Mouse (Mus musculus) heart, embryonic 13.5 days (tissue): Measurements from ENCODE around the gene Eya3. TPM values are rescaled to one million over a fixed set of nuclear protein-coding genes. Genes with fewer than 3 reads are reported as not detected.
A peak's percentile ranks its signal among the peaks of the same experiment; 100 is the strongest.
"Not testable (repeated sequence)": the region's sequence is repeated elsewhere in the genome, so short reads cannot be mapped to it uniquely, and the experiment has no call there.

Experiments
- ATAC-seq: fragments of 200-750 bp; cut with Nextera tagmentation; 2 replicates; pipeline ENCODE4 v1.8.0; 2017; ENCODE audit warnings: moderate TSS enrichment; ENCODE audit not compliant: insufficient number of reproducible peaks, low FRiP score, low TSS enrichment; ENCODE audit errors: extremely low read depth
- H3K27ac ChIP-seq: fragments of 300-500 bp; sonication (generic); replicated peaks from 2 replicates; pipeline ENCODE4 v1.5.1; 2015; ENCODE audit warnings: moderate library complexity, mild to moderate bottlenecking, inconsistent platforms
- H3K27me3 ChIP-seq: fragments of 300-500 bp; sonication (generic); replicated peaks from 2 replicates; pipeline ENCODE4 v1.6.1; 2015; ENCODE audit warnings: mild to moderate bottlenecking, inconsistent platforms
- H3K36me3 ChIP-seq: fragments of 300-500 bp; sonication (generic); 2 replicates; pipeline ENCODE4 v1.6.1; 2015; ENCODE audit warnings: mild to moderate bottlenecking, inconsistent platforms
- H3K4me1 ChIP-seq: fragments of 300-500 bp; sonication (generic); 2 replicates; pipeline ENCODE4 v1.6.1; 2015; ENCODE audit warnings: inconsistent platforms
- H3K4me2 ChIP-seq: fragments of 300-500 bp; sonication (generic); 2 replicates; pipeline ENCODE4 v1.6.1; 2015; ENCODE audit warnings: inconsistent platforms, mild to moderate bottlenecking, moderate library complexity
- H3K4me3 ChIP-seq: fragments of 300-500 bp; sonication (generic); 2 replicates; pipeline ENCODE4 v1.5.1; 2015; ENCODE audit warnings: moderate library complexity, mild to moderate bottlenecking, inconsistent platforms
- H3K9ac ChIP-seq: fragments of 300-500 bp; sonication (generic); 2 replicates; pipeline ENCODE4 v1.6.1; 2015; ENCODE audit warnings: inconsistent platforms, mild to moderate bottlenecking, moderate library complexity
- H3K9me3 ChIP-seq: fragments of 300-500 bp; sonication (generic); 2 replicates; pipeline ENCODE4 v1.6.1; 2016; ENCODE audit warnings: inconsistent platforms
- WGBS: fragments of 180-500 bp; shearing (Covaris S2); methylation state at CpG from one replicate; pipeline ENCODE4 v1.1.7; 2015; ENCODE audit warnings: mixed read lengths; 5-methylcytosine and 5-hydroxymethylcytosine counted together
- polyA plus RNA-seq: library from polyadenylated mRNA; unstranded; fragments of >200 nt; fragmentation: Nextera tagmentation; extraction: Ambion mirVana; gene quantifications from 2 replicates; pipeline ENCODE4 v1.2.1, GENCODE M21; 2015

The Eya3 gene
- polyA plus RNA-seq, 1 experiment from 2014 or later = 17.7 TPM

DNA sequence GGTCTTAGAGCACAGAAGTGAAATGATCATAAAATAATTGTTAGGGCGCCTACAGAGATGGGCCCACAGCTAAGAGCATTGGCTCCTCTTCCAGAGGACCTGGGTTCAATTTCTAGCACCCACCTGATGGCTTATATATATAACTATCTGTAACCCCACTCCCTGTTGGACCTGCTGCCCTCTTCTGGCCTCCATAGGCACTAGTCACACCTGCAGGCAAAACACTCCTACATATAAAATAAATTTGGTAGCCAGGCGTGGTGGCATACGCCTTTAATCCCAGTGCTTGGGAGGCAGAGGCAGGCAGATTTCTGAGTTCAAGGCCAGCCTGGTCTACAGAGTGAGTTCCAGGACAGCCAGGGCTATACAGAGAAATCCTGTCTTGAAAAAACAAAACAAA lies 124.3 kb downstream of the Eya3 start:
- H3K27ac ChIP-seq, H3K27me3 ChIP-seq, H3K36me3 ChIP-seq, H3K4me1 ChIP-seq, H3K4me2 ChIP-seq, ATAC-seq, H3K9me3 ChIP-seq, H3K4me3 ChIP-seq, H3K9ac ChIP-seq: not testable (repeated sequence)
- 77% methylated on average over 3 of the region's 3 CpGs for WGBS

DNA sequence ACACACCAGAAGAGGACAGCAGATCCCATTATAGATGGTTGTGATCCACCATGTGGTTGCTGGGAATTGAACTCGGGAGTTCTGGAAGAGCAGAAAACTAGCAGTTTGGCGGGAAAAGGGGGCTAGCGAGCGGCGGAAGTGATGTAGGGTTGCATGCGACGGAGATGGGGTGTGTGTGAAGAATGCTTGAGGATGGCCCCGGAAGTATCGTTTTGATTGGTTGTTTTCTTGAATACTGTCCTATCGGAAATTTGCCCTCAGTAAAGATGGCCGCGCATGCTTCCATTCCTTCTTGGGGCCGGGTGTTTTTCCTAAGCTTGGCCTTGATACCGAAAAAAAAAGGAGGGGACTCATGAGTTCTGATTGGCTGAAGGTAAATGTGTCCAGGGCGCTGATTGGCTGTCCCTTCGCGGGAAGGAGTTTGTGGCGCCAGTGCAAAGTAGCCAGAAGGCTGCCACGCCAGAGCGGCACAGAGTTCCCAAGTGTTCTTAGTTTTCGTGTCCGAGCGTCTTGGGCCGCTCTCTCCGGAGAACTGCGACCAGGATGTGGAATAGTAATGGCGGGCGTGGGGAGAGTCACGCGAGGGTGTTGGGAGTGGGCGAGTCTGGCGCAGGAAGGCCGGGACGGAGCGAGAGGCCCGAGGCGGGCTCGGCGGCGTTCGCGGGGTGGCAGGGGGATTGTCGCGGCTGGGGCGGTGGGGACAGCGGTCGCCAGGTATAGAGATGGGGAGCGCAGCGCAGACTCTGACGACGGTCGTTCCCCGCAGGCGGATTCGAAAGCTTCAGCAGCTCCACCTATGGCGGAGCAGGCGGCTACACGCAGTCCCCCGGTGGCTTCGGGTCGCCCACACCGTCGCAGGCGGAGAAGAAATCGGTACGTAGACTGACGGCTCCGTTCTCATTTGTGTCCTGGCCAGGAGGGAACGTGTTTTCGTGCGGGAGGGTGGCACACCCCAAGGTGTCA lies 129.4 kb downstream of the Eya3 start, which contains the start of gene Rpa2:
TSS of gene Rpa2 (plus strand) at position 419 of the 963 bp plus-strand sequence.
- under 1% methylated on average over 71 of the region's 71 CpGs for WGBS
- H3K4me3 ChIP-seq = peak within 1 kb of the TSS; percentile 93
- peak within 1 kb of the TSS; percentile 90 for H3K4me2 ChIP-seq
- peak within 1 kb of the TSS; percentile 84 for H3K27ac ChIP-seq
- no peaks in the 10 kb centered on the region for H3K27me3 ChIP-seq
- peaks cover 13% of the 10 kb centered on the region for H3K4me1 ChIP-seq
- H3K36me3 ChIP-seq = peaks cover 32% of the 10 kb centered on the region
- ATAC-seq = peak; percentile 90
- no peaks in the 10 kb centered on the region for H3K9me3 ChIP-seq
- H3K9ac ChIP-seq = peak within 1 kb of the TSS; percentile 92

DNA sequence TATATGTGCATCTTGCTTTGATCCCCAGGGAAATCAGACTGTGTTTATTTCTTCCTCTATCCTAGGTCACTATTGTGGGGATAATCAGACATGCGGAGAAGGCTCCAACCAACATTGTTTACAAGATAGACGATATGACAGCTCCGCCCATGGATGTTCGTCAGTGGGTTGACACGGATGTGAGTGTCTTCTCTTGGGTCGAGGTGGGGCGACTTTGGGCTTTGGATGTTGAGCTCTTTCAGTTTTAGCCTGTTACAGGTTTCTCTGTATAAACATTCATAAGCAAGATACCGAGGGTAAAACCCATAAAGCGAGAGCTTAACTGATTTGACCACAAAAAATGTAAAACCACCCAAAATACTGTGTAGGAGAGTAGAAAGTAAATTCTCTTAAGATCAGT lies 133.0 kb downstream of the Eya3 start:
- Histone ChIP-seq H3K9me3 (no peaks in the 10 kb centered on the region), H3K4me1 (peaks cover 13% of the 10 kb centered on the region), H3K9ac (no peak overlapping the region), H3K27me3 (no peaks in the 10 kb centered on the region), H3K36me3 (peaks cover 68% of the 10 kb centered on the region), H3K27ac (no peak overlapping the region), H3K4me2 (no peak overlapping the region), H3K4me3 (no peak overlapping the region)
- 87% methylated on average over 9 of the region's 9 CpGs for WGBS
- ATAC-seq = no peak

Other genes with a start within 250 kb of the Eya3 start
- 15.9 and 16.7 TPM in 2 replicates for gene Phactr4, start 216.5 kb upstream of the Eya3 start, polyA plus RNA-seq
- gene Med18, start 175.1 kb upstream of the Eya3 start, polyA plus RNA-seq = 13.9 and 15.8 TPM in 2 replicates
- 7.3 and 8.4 TPM in 2 replicates for gene Sesn2, start 128.5 kb upstream of the Eya3 start, polyA plus RNA-seq
- gene Atpif1, start 105.3 kb upstream of the Eya3 start, polyA plus RNA-seq = 1,230 and 1,350 TPM in 2 replicates
- 103 and 116 TPM in 2 replicates for gene Dnajc8, start 103.4 kb upstream of the Eya3 start, polyA plus RNA-seq
- 0.62 and 1.2 TPM in 2 replicates for gene Ptafr, start 74.9 kb upstream of the Eya3 start, polyA plus RNA-seq
- 3.8 and 4.4 TPM in 2 replicates for gene Xkr8, start 93.6 kb downstream of the Eya3 start, polyA plus RNA-seq
- 6.1 TPM in 2 replicates for gene Smpdl3b, start 118.3 kb downstream of the Eya3 start, polyA plus RNA-seq
- gene Rpa2, start 129.3 kb downstream of the Eya3 start, polyA plus RNA-seq = 80.2 and 81.2 TPM in 2 replicates
- gene Themis2, start 157.4 kb downstream of the Eya3 start, polyA plus RNA-seq = 1.1 TPM in 2 replicates
- 30.1 and 32.8 TPM in 2 replicates for gene Ppp1r8, start 204.2 kb downstream of the Eya3 start, polyA plus RNA-seq
- gene Stx12, start 245.5 kb downstream of the Eya3 start, polyA plus RNA-seq = 50.5 and 57.0 TPM in 2 replicates